ENCODE assay signal across 8 mouse cellular contexts in the genomic region with DNA sequence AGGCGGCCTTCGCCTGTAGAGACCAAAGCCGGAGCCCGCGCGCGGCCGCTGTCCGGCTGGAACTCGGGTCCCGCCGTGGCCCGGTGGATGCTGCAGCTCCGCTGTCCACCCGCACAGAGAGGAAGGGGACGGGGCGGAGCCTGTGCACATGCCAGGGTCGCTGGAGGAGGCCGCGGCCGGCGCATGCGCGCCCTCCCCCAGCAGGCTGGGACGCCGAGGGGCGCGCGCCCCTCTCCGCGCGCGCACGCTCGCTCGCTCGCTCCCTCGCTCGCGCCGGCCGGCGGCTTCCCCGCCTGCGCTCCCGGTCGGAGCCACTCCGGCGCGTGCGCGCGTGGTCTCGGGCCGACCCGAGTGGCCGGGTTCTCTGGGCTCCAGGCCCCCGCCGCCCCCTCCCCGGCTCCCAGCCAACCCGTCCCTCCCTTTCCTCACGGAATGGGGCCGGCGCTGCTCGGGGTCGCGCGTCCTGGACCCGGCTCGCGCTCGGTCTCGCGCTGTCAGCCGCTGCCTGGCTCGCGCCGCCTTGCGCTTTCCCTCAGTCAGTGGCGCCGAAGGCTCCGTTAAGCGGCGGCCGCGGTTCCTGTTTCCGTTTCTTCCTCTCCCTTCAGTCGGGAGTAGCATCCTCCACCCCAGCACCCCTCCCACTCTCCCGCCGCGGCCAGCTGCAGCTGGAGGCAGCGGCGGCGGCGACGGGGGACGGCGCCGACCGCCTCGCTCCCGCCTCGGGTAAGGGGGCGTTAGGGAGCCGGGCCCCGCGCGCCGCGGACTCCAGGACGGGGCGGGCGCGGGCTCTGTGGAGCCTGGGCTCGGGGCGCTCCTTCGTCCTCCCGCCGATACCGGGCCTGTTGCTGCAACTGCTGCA. TPM values are rescaled to one million over a fixed set of nuclear protein-coding genes. Genes with fewer than 3 reads are reported as not detected.
DNase-seq lines count a peak whose midpoint lies in the region; ATAC-seq lines count a peak whose summit lies in the region.

No protein-coding gene starts in this region.

- WGBS in intestine, embryonic 14.5 days: under 1% methylated on average over 83 of the region's 120 CpGs

- intact Hi-C loops in left cerebral cortex, postnatal 10 days (cut with DNase I): loop anchor here (1.0 to 5.0 kb wide), 3 partner anchors 216 to 330 kb away; no protein-coding TSS in a partner anchor

- H3K36me3 ChIP-seq in intestine, embryonic 14.5 days (ENCODE audit: control insufficient read depth, insufficient read depth, low read length): no peaks in the 10 kb centered on the region

- ATAC-seq in intestine, embryonic 14.5 days (replicated peaks; ENCODE audit: low FRiP score, low TSS enrichment, low read depth): peak; percentile 96
- ATAC-seq in megakaryocyte progenitor cell, adult 5-6 weeks (replicated peaks; ENCODE audit: poor library complexity): peak; percentile 64

- no peaks in the 10 kb centered on the region for H3K27me3 ChIP-seq in intestine, embryonic 14.5 days (replicated peaks; ENCODE audit: control insufficient read depth, insufficient read depth, low read length)

- H3K9me3 ChIP-seq in intestine, embryonic 14.5 days (ENCODE audit: control insufficient read depth, low read length): no peaks in the 10 kb centered on the region

- H3K4me3 ChIP-seq in intestine, embryonic 14.5 days (ENCODE audit: low read depth, low read length): peak overlapping the region; percentile 73

- H3K27ac ChIP-seq in intestine, embryonic 14.5 days (ENCODE audit: low read depth): peak overlapping the region; percentile 88

- H3K4me1 ChIP-seq in intestine, embryonic 14.5 days (replicated peaks; ENCODE audit: control insufficient read depth, insufficient read depth, low read length): peaks cover 5% of the 10 kb centered on the region; the same call in 1 of the 2 replicates

- H3K9ac ChIP-seq in intestine, embryonic 14.5 days (ENCODE audit: low read length): peak overlapping the region; percentile 87

- peak; percentile 89 for DNase-seq in adrenal gland, adult 18-20 months (ENCODE audit: low spot score in 2 of 2)
- DNase-seq in embryo, embryonic 10.5 days (ENCODE audit: low spot score): peak; percentile 95
- peak; percentile 95 for DNase-seq in gastrocnemius, postnatal 25 days
- peak; percentile 90 for DNase-seq in intestine, embryonic 14.5 days (ENCODE audit: low spot score)
- DNase-seq in left cerebral cortex, postnatal 10 days (ENCODE audit: extremely low spot score in 1 of 2, low spot score in 2 of 2): peak; percentile 87 to 97
- peak; percentile 95 for DNase-seq in right cerebral cortex, postnatal 10 days (ENCODE audit: low spot score in 2 of 2)
- peak; percentile 91 for DNase-seq in urinary bladder, postnatal 14 days (ENCODE audit: low spot score)

- H3K4me2 ChIP-seq in intestine, embryonic 14.5 days (ENCODE audit: low read length): peak overlapping the region; percentile 83

RNA-seq across cellular contexts. Expression of gene Fut8, which starts 0.8 kb away (rescaled TPM):
- total RNA-seq in adrenal gland, adult 18-20 months (2021): 10 to 100 TPM; 25.5 to 32.4 TPM
- total RNA-seq in gastrocnemius, postnatal 25 days (2021): 10 to 100 TPM; 12.2 to 14.5 TPM
- 17.2 and 19.4 TPM in 2 replicates for polyA plus RNA-seq in intestine, embryonic 14.5 days (2014; fragmentation: Nextera tagmentation; extraction: Ambion mirVana)
- 10 to 100 TPM; 82.3 to 91.0 TPM for total RNA-seq in left cerebral cortex, postnatal 10 days (2021)
- 158 and 172 TPM in 2 replicates for total RNA-seq in megakaryocyte progenitor cell, adult 5-6 weeks (2015)
- total RNA-seq in megakaryocyte progenitor cell, adult 5-6 weeks (2017): 119 and 151 TPM in 2 replicates

Comparison
In these comparisons a context has a peak if more than half of its experiments do, and no peak if none do; other contexts are left out.
1. Peak in every context shown above with its lines: DNase-seq, ATAC-seq, H3K4me3 ChIP-seq and H3K27ac ChIP-seq.